Mouse (Mus musculus): ENCODE measurements around the gene Gm1330. TPM values are rescaled to one million over a fixed set of nuclear protein-coding genes. Genes with fewer than 3 reads are reported as not detected.
"Not testable (repeated sequence)": the region's sequence is repeated elsewhere in the genome, so short reads cannot be mapped to it uniquely, and the experiment has no call there.

Gene Gm1330
- not detected in 2 replicates for polyA plus RNA-seq (2015; fragmentation: Nextera tagmentation; extraction: Ambion mirVana)

GRCm38 (mm10) chr2:149003151-149003550, at the start of gene Gm1330:
Gene Gm1330 (minus strand): TSS chr2:149003251.
- Histone ChIP-seq H3K4me3 (no peak within 1 kb of the TSS), H3K9me3 (no peaks in the 10 kb centered on the region), H3K4me2 (no peak within 1 kb of the TSS), H3K27me3 (no peaks in the 10 kb centered on the region), H3K27ac (no peak within 1 kb of the TSS), H3K4me1 (replicated peaks) (no peaks in the 10 kb centered on the region), H3K9ac (no peak within 1 kb of the TSS), H3K36me3 (no peaks in the 10 kb centered on the region)
- ATAC-seq (ENCODE audit: low FRiP score): no peak

DNA sequence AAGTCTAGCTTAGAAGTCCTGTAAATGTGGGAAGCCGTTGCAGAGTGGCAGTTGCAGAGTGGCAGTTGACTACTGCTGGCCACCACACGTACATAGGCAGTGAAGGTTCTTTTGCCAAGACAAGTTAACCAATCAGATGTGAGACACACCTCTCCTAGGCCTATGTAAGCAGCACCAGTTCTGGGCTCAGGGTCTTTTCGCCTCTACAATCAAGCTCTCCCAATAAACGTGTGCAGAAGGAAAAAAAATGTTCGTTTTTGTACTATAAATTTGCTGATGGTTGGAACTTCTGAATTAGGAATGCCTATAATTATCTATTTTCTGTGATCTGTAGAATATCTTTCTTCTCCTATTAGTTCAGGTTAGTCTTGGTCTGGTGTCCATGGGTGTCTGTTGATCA, 14.1 kb upstream of the Gm1330 start, which contains the start of gene Gm10750:
Gm10750 (minus strand) TSS at position 101 of the 400 bp plus-strand sequence.
- H3K36me3 ChIP-seq; ATAC-seq (ENCODE audit: low FRiP score); H3K27ac ChIP-seq; H3K4me1 ChIP-seq (replicated peaks); H3K9ac ChIP-seq; H3K4me3 ChIP-seq; H3K9me3 ChIP-seq; H3K27me3 ChIP-seq; H3K4me2 ChIP-seq: not testable (repeated sequence)
- 82% methylated on average over 5 of the region's 5 CpGs for WGBS

- Histone ChIP-seq H3K4me3 (no peak overlapping the region), H3K9ac (no peak overlapping the region), H3K4me2 (no peak overlapping the region), H3K9me3 (no peaks in the 10 kb centered on the region), H3K27ac (no peak overlapping the region), H3K36me3 (no peaks in the 10 kb centered on the region), H3K27me3 (no peaks in the 10 kb centered on the region), H3K4me1 (replicated peaks) (no peaks in the 10 kb centered on the region)
- 84% methylated on average over 2 of the region's 2 CpGs for WGBS
- ATAC-seq (ENCODE audit: low FRiP score): no peak
Observed at GRCm38 (mm10) chr2:149004826-149005225, 1.8 kb upstream of the Gm1330 start.

GRCm38 (mm10) chr2:148995133-148995532, 7.9 kb downstream of the Gm1330 start:
- no peaks in the 10 kb centered on the region for H3K27me3 ChIP-seq
- no peak overlapping the region for H3K9ac ChIP-seq
- 93% methylated on average over 2 of the region's 2 CpGs for WGBS
- no peak overlapping the region for H3K4me2 ChIP-seq
- no peaks in the 10 kb centered on the region for H3K9me3 ChIP-seq
- H3K4me1 ChIP-seq (replicated peaks): no peaks in the 10 kb centered on the region
- H3K27ac ChIP-seq: no peak overlapping the region
- H3K4me3 ChIP-seq: no peak overlapping the region
- no peak for ATAC-seq (ENCODE audit: low FRiP score)
- no peaks in the 10 kb centered on the region for H3K36me3 ChIP-seq

Other genes starting within 250 kb of the Gm1330 start
- gene Cst11, start 231.8 kb downstream of the Gm1330 start, polyA plus RNA-seq (2015; fragmentation: Nextera tagmentation; extraction: Ambion mirVana): not detected in 2 replicates
- gene 8030411F24Rik, start 221.2 kb downstream of the Gm1330 start, polyA plus RNA-seq (2015; fragmentation: Nextera tagmentation; extraction: Ambion mirVana): not detected in 2 replicates
- gene Cst12, start 213.9 kb downstream of the Gm1330 start, polyA plus RNA-seq (2015; fragmentation: Nextera tagmentation; extraction: Ambion mirVana): not detected in 2 replicates
- not detected in 2 replicates for gene Cst8, start 204.5 kb downstream of the Gm1330 start, polyA plus RNA-seq (2015; fragmentation: Nextera tagmentation; extraction: Ambion mirVana)
- not detected in 2 replicates for gene Cst13, start 183.2 kb downstream of the Gm1330 start, polyA plus RNA-seq (2015; fragmentation: Nextera tagmentation; extraction: Ambion mirVana)
- gene Cst9, start 168.1 kb downstream of the Gm1330 start, polyA plus RNA-seq (2015; fragmentation: Nextera tagmentation; extraction: Ambion mirVana): not detected in 2 replicates
- gene 9230104L09Rik, start 138.2 kb downstream of the Gm1330 start, polyA plus RNA-seq (2015; fragmentation: Nextera tagmentation; extraction: Ambion mirVana): not detected in 2 replicates
- gene Cst3, start 127.6 kb downstream of the Gm1330 start, polyA plus RNA-seq (2015; fragmentation: Nextera tagmentation; extraction: Ambion mirVana): 522 and 533 TPM in 2 replicates
- not detected in 2 replicates for gene Gm10750, start 14.0 kb upstream of the Gm1330 start, polyA plus RNA-seq (2015; fragmentation: Nextera tagmentation; extraction: Ambion mirVana)